Mouse (Mus musculus) bone marrow, adult 2 months (tissue): ENCODE results near the gene Dnajc25. TPM values are rescaled to one million over a fixed set of nuclear protein-coding genes. Genes with fewer than 3 reads are reported as not detected.

Experiments
- H3K27ac ChIP-seq: fragments of 200-500 bp; 2 replicates; pipeline ENCODE4 v1.5.1; 2012; ENCODE audit warnings: low read depth, mild to moderate bottlenecking, control low read depth, inconsistent platforms, low read length; ENCODE audit not compliant: control insufficient read depth, poor library complexity, insufficient read depth
- H3K4me1 ChIP-seq: fragments of 200-500 bp; 2 replicates; pipeline ENCODE4 v1.6.1; 2011; ENCODE audit warnings: low read length; ENCODE audit not compliant: control insufficient read depth, insufficient read depth
- H3K4me3 ChIP-seq: fragments of 200-500 bp; replicated peaks from 2 replicates; pipeline ENCODE3; 2011; ENCODE audit warnings: mild to moderate bottlenecking, low read depth, low read length, control low read depth; ENCODE audit not compliant: control insufficient read depth
- CTCF ChIP-seq: fragments of 200-500 bp; IDR thresholded peaks from 2 replicates; pipeline ENCODE4 v1.5.1; 2011; ENCODE audit warnings: low read length, control low read depth; ENCODE audit not compliant: control insufficient read depth, insufficient read depth
- POLR2A ChIP-seq: fragments of 200-500 bp; IDR thresholded peaks from 2 replicates; pipeline ENCODE4 v1.6.1; 2011; ENCODE audit warnings: low read depth, mild to moderate bottlenecking, control low read depth, low read length, borderline replicate concordance; ENCODE audit not compliant: control insufficient read depth
- WGBS: fragments of 180-500 bp; shearing (Covaris S2); methylation state at CpG from one replicate; pipeline ENCODE4 v1.1.7; 2018; 5-methylcytosine and 5-hydroxymethylcytosine counted together
- polyA plus RNA-seq: library from polyadenylated mRNA; stranded (reverse); fragments of >200 nt; gene quantifications from 2 replicates; pipeline ENCODE4 v1.2.4, GENCODE M21; 2011; ENCODE audit warnings: low replicate concordance; ENCODE audit not compliant: missing spikeins, insufficient read depth, insufficient read length

The Dnajc25 gene
- polyA plus RNA-seq, 1 experiment: 7.3 TPM

DNA sequence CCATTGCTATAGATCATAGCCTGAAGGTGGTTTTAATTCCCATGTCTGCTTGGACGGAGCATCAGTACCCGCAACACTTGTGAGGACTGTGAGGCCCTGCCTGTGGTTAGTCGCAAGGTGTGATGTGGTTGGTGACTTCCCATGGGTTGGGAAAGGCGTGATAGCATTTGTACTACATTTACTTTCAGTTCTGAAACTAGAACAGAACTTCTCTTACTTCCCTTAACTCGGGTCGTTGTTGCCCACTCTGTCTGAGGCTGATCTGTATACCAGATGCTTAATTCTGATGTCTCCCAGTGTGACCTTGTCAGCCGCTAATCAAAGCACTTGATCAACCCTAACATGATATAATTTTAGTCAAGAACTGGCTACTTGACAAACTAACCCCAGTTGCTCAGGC, 14.3 kb downstream of the Dnajc25 start:
- WGBS: 11% methylated on average over 7 of the region's 7 CpGs

DNA sequence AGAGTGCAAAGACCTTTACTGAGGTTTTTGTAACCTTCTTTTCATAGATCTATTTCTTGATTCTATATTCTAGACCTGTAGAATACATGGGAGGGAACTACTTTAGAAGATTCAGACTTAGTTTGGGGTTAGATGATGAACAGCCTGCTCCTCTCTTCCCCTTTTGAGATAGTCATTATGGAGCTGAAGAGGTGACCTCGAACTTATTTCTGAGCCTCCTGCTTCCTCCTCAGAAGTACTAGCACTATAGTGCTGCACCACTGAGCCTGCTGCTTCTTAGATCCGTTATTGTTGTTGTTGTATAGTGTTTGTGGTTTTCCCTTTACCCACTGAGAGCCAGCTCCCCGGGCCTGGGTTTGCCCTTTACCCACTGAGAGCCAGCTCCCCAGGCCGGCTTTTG, 14.8 kb downstream of the Dnajc25 start:
- Histone ChIP-seq H3K4me3 (no peak overlapping the region), H3K4me1 (peaks cover 11% of the 10 kb centered on the region), H3K27ac (no peak overlapping the region)
- WGBS: 5% methylated on average over 4 of the region's 4 CpGs
- no peak for TF ChIP-seq POLR2A

More for the DNA sequence above, 14.3 kb downstream of the Dnajc25 start:
- Histone ChIP-seq H3K4me3 (peak overlapping the region; percentile 55), H3K27ac (no peak overlapping the region; the same call in 1 of the 2 replicates), H3K4me1 (peaks cover 11% of the 10 kb centered on the region)
- TF ChIP-seq POLR2A (no peak), CTCF (no peak)

DNA sequence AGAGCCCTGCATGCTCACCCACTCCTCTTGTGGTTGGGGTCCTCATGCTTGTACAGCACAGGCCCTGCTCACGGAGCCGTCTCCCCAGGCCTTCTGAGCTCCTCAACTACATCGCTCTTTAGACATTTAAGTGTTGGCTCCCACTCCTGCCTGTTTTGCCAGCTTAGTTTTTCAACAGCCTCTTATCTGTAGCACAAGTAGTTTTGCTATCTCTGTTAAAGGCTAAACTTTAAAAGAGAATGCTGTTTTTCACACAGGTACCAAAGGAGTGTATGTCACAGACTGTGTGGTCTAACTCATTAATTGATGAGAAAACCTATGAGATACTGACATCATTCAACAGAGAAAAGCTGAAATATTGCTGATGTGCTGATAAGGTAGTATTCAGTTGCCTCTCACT, 16.6 kb downstream of the Dnajc25 start:
- Histone ChIP-seq H3K4me3 (no peak overlapping the region), H3K4me1 (peaks cover 9% of the 10 kb centered on the region), H3K27ac (peak overlapping the region; percentile 9; the same call in 1 of the 2 replicates)
- WGBS: 65% methylated on average over 3 of the region's 3 CpGs
- TF ChIP-seq POLR2A: no peak
- TF ChIP-seq CTCF: no peak

DNA sequence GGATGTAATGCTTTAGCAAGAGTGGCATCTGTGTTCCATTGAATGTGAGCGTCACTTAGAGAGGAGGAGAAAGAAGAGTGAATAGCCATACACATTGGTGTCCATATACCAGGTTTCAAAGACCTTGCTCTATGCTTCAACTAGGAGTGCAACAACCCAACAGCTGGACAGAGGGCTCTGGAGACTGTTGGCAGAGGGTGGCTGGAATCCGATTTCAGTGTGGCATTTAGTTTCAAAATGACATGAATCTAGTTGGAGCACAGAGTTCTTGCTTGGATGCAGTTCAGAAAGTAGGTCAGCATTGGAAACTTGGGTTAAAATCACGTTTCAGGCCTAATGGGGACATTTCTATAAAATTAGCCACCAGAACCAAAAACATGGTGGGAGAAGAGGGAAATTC, 20.3 kb downstream of the Dnajc25 start:
- Histone ChIP-seq H3K27ac (no peak overlapping the region), H3K4me3 (no peak overlapping the region), H3K4me1 (peaks cover 3% of the 10 kb centered on the region)
- TF ChIP-seq CTCF (no peak), POLR2A (no peak)
- WGBS: 85% methylated on average over 3 of the region's 3 CpGs

DNA sequence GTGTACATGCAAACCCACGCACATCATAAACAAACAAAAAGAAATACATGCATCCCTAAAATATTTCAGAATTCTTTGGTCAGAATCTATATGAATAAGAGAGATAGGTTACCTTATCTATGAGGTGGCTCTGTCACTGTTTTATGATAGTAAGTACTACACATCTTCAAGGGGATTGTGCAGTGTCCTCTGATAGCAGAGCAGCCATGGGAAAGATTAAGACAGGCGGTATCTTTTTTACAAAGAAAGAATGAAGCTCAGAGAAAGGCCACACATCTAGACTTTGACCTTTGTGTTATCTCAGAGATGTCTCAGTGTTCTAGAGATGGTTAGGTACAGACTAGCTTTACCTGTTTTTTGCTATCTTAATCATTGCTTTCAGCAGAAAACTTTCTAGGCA, 22.1 kb downstream of the Dnajc25 start:
- 74% methylated on average over 2 of the region's 2 CpGs for WGBS
- no peak for TF ChIP-seq CTCF
- no peak for TF ChIP-seq POLR2A
- no peak overlapping the region for H3K27ac ChIP-seq

DNA sequence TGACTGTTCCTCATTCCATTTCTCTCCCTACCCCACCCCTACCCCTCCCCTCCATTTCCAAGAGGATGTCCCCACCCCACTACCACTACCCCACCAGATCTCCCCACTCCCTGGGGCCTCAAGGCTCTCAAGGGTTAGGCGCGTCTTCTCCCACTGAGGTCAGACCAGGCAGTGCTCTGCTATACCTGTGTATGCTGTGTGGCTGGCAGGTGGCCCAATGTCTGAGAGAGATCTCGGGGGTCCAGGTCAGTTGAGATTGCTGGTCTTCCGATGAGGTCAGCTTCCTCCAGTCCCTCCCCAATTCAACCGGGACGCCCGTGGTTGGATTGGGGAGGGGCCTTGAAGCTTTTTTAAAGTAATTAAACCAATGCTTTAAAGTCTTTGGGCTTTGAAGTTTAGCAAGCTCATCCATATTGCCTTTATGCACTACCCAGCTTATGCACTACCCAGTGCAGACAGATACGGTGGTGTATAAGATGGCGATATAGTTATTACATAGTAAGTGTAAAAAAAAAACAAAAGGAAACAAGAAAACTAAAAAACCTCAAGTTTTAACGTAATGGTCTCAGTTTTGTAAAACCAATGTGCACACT, 39.6 kb downstream of the Dnajc25 start:
- 60% methylated on average over 10 of the region's 10 CpGs for WGBS
- no peak overlapping the region for H3K27ac ChIP-seq
- no peak overlapping the region for H3K4me3 ChIP-seq
- TF ChIP-seq CTCF (no peak), POLR2A (no peak)
- peaks cover 2% of the 10 kb centered on the region; the same call in 1 of the 2 replicates for H3K4me1 ChIP-seq

More for the DNA sequence above, 22.1 kb downstream of the Dnajc25 start:
- Histone ChIP-seq H3K4me1 (no peaks in the 10 kb centered on the region), H3K4me3 (no peak overlapping the region)

DNA sequence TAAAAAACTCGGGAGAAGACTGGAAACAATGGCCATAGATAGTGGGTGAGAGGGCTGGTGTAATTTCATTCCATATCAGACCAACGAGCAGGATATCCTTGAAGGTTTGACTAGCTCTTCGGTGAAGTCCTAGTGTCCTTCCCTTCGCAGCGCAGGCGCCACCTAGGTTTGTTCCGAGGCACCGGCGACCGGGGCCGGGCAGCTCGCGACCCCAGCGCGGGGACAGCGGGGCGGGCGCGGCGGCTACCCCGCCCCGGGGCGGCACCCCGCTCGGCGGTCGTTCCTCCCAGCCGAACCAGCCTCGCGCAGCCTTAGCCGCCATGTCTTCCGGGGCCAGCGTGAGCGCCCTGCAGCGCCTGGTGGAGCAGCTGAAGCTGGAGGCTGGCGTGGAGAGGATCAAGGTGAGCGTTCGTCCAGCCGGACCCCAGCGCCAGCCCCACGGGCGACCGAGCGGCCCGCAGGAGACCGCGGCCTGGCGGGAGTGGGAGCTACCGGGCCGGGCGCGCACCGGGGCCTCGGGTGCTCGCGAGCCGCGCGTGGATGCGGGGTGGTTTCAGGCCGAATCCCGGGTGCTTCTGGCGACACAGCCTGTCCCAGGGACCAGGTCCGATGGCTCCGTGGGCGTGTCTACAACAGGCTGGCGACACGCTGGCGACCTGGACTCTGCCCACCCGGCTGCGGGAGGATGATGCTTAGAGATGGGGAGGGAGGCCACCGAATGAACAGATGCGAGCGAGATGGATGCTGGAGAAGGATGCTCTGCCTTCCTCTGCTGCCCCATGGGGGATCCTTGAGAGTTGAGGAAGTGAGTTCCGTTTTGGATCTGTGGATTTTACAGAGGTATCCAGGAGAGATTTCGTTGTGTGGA, 40.3 kb downstream of the Dnajc25 start, which contains the start of gene Gng10:
TSS of gene Gng10 (plus strand) at position 171 of the 868 bp plus-strand sequence.
- peak within 1 kb of the TSS; percentile 87 for H3K4me3 ChIP-seq
- 12% methylated on average over 76 of the region's 76 CpGs for WGBS
- no peak for TF ChIP-seq CTCF
- TF ChIP-seq POLR2A: peak; percentile 49; the same call in 1 of the 2 replicates
- H3K4me1 ChIP-seq: peaks cover 2% of the 10 kb centered on the region; the same call in 1 of the 2 replicates
- peak within 1 kb of the TSS; percentile 78 for H3K27ac ChIP-seq

DNA sequence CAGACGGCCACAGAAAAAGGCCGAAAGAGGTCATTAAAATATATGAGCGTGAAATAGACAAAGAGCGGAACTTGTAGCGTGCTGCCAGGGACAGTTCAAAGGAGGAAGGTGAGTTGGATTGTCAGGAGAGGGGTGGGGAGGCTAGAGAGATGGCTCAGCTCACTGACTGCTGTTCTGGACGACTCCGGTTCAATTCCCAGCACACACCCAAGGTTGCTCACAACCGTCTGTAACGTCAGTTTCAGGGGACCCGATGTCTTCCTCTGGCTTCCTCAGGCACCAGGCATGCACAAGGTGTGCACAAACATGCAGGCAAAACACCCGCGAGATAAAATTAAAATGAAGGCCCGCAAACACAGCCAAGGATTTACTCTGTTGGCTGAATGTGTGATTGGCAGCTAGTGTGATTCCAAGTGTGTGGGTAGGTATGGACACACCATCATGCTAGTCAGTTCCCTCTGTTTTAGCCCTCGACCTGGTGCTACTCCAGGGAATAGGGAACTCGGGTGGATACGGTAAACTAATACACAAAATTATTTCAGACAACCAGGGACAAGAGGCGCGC, 41.0 kb downstream of the Dnajc25 start:
- Histone ChIP-seq H3K4me3 (peak overlapping the region; percentile 87), H3K27ac (0 out of 2 replicates have a peak overlapping the region, but pooled peaks have one; percentile 6), H3K4me1 (peaks cover 3% of the 10 kb centered on the region; the same call in 1 of the 2 replicates)
- WGBS: 34% methylated on average over 18 of the region's 18 CpGs
- TF ChIP-seq POLR2A: no peak
